Mouse (Mus musculus) cerebellum, adult 9-10 months (tissue): ENCODE data around the gene Zfp358.

Source experiments
- DNase-seq: peaks from one replicate; pipeline ENCODE4 v3.0.0; 2022

Zfp358 gene

GRCm38 (mm10) chr8:3500235-3501090, 7.5 kb downstream of the Zfp358 start, which contains the start of gene Mcoln1:
Gene Mcoln1 (plus strand): TSS chr8:3500457.
- peak; percentile 99 for DNase-seq

GRCm38 (mm10) chr8:3502217-3502616, 9.3 kb downstream of the Zfp358 start:
- peak; percentile 28 for DNase-seq

- no peak for DNase-seq
Observed at GRCm38 (mm10) chr8:3507979-3508754, 15.2 kb downstream of the Zfp358 start.

DNA sequence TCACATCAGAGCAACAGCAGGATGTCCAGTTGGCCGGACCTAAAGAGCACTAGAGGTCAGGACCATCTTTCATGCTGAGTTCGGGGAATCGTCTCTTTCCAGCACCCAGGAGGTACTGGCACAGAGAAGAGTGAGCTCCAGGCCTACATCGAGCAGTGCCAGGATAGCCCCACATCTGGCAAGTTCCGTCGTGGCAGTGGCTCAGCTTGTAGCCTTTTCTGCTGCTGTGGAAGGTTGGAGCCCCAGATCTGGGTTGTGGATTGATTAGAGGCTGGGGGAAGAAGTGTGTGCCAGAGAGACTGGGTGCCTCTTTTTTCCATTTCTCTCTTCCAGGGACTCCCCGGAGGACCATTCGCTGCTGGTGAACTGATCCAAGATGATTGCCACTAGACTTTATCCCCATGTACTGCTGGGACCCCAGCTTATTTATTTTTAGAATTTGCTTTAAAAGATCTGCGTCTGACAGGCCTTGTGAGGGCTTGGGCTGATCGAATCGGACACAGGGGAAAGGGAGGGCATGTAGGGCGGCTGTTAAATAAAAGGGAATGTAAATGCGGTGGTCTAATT, 21.8 kb downstream of the Zfp358 start:
- no peak for DNase-seq

DNA sequence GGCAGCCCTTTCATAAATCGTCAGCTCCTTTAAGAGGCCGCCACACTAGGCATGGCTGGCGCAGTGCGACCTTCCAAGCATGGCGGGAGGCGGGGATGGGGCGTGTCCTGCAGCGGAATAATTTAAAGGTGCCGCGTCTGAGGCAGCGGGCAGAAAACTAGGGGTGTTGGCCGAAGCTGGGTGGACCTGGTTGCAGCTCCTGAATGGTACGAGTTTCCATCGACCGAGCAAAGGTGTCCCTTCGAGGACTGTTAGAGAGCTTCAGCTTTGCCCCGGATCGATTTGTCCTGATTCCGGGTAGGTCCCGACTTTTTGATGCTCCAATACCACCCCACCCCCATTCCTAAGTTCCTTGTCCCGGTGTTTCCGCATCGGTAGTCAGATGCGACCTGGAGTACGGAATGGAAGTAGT, 22.3 kb downstream of the Zfp358 start, which contains the start of gene Pnpla6:
Pnpla6 (plus strand) TSS at position 125 of the 412 bp plus-strand sequence.
- peak; percentile 93 for DNase-seq

DNA sequence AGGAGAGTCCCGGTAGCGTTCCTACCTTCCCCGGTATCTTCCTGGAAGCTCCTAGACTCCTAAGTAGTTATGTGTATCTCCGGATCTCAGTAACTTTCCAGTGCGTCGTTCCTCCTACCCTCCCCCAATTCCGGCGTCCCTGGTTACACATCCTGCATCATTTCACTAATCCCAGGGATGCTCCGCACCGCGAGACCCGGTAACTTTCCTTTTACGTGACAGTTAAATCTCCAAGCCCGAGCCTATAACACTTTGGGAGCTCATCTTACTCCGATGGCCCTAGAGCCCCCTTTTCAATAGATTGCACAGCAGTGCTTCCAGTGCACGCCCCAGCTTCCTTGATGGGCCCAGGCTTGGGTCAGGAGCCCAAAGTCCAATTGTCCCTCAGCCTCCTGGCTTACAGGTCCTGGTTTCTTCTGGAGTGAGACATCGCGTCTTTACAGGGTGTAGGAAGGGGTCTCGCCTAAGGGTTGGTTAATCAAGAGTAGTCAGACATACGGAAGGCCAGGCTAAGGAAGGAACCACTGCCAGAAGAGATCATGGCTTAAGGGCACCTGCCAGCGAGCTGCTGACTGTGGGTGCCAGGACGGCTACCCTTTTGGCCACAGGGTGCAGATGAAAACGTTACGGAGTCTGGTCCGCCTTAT, 23.0 kb downstream of the Zfp358 start:
- DNase-seq, result peak; percentile 75

GRCm38 (mm10) chr8:3516450-3517116, 23.6 kb downstream of the Zfp358 start:
- DNase-seq, result peak; percentile 98

DNA sequence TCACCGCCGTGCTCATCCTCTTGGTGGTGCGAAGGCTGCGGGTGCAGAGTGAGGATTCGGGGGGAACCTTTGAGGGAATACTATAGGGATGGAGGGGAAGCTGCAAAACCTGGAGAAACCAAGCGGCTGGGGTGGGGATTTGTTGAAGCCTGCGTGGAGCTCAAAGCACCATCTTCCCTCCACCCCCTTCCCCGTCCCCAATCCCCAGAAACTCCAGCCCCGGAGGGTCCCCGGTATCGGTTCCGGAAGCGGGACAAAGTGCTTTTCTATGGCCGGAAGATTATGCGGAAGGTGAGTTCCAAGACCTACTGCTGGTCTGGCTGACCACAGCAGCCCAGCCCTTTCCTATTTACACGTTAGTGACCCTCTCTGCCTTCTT, 24.2 kb downstream of the Zfp358 start:
- no peak for DNase-seq

GRCm38 (mm10) chr8:3522007-3522697, 29.2 kb downstream of the Zfp358 start:
- no peak for DNase-seq

DNA sequence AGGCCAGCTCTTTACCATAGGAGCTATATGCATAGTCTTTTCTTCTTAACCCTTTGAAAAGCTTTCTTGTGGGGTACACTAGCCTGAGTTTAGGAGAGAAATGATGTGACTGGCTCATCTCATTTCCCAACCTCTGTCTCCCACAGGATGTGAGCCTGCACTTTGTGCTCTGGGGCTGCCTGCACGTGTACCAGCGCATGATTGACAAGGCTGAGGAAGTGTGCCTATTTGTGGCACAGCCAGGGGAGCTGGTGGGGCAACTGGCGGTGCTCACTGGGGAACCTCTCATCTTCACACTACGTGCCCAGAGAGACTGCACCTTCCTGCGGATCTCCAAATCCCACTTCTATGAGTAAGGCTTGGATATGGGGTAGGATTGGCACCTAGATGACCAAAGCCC, 37.9 kb downstream of the Zfp358 start:
- no peak for DNase-seq

- DNase-seq, result no peak
Observed at GRCm38 (mm10) chr8:3531936-3532335, 39.0 kb downstream of the Zfp358 start.

- DNase-seq, result no peak
Observed at GRCm38 (mm10) chr8:3536053-3536841, 43.3 kb downstream of the Zfp358 start.

DNA sequence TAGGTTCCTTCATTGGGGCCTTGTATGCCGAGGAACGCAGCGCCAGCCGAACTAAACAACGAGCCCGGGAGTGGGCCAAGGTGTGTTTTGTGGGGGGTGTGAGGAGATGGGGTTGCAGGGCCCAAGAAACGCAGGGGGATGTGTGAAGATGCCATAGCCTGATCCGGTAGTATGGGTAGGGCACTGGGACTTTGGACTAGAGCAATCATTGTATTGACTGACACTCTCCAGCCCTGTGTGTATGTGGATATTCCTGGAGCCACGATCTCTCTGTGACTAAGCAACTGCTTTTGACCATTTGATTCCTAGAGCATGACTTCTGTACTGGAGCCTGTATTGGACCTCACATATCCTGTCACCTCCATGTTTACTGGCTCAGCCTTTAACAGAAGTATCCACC, 44.0 kb downstream of the Zfp358 start:
- no peak for DNase-seq

DNA sequence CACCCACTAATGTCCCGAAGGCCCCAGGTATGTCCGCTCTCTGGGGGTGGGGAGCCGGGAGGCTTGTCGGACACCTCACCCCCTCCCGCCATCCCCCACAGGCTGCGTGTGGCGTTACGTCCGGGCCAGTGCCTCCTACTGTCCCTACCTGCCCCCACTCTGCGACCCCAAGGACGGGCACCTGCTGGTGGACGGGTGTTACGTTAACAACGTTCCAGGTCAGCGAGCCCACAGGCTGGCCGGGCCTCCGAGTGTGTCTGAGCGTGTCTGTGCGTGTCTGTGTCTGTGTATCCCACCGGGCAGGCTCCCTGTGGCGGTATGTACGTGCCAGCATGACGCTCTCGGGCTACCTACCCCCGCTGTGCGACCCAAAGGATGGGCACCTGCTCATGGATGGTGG, 44.7 kb downstream of the Zfp358 start:
- DNase-seq, result no peak

DNA sequence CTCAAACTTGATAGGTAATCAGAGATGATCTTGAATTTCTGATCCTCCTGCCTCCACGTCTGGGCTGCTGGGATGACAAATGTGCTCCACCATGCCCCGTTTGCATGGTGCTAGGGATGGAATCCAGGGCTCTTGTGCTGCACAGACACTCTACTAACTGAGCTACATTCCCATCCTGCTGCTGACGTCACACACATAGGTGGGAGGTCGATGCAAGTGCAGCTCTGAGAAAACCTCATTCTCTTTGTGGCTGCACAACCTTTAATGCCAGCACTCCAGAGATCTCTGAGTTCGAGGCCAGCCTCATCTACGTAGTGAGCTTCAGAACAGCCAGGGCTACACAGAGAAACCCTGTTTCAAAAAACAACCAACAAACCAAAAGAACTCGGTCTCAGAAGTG, 46.2 kb downstream of the Zfp358 start:
- DNase-seq, result no peak

DNA sequence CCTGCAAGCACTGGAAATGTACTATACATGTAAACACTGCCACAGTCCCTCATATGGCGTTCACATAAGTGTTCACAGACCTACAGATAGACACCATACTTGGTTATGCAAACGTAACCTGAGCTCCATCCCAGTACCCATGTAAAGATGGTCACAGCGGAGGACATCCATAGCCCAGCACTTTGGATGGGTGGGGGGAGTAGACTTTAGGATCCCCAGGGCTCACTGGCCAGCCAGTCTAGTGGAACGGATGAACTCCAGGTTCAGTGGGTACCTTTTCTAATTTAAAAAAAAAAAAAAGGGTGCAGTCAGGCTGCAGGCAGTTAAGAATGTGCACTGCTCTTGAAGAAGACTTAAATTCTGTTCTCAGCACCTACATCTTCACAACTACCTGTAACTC, 47.1 kb downstream of the Zfp358 start:
- no peak for DNase-seq

DNA sequence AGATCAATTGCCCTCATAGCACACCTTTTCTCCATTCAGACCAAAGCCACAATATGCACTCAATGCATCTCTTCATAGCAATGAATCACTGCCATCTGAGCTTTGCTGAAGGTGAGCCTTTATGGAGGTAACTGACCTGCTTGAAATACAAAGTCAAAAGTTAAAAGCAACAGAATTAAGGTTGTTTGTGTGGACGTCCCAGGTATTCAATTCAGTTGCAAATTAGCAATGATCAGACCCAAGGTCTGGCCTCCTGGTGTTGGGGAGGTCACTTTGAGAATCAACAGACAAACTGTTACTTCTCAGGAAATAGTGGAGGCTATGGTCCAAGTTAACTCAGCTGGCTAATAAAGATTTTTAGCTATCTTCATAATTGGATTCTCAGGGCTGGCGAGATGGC, 53.6 kb downstream of the Zfp358 start:
- DNase-seq, result no peak
